10 mouse cellular contexts compared by ENCODE assay signal in genomic region chr9:72273646-72274410, GRCm38 (mm10). TPM values are rescaled to one million over a fixed set of nuclear protein-coding genes. Genes with fewer than 3 reads are reported as not detected.
DNase-seq lines count a peak whose midpoint lies in the region; ATAC-seq and TF ChIP-seq lines count a peak whose summit lies in the region.
"Had no signal": no experiment of that assay in that cellular context is flagged by ENCODE, and none has a peak within 500 bp of the region (broad histone marks: within the 10 kb centered on the region; RNA-seq: fewer than 3 reads in every experiment).

No protein-coding gene starts in this region.

- no peak overlapping the region for H3K4me2 ChIP-seq in lung, embryonic 14.5 days
- H3K4me2 ChIP-seq in hindbrain, postnatal 0 days (ENCODE audit: low read depth, low read length) = peak overlapping the region; percentile 67

- H3K36me3 ChIP-seq in lung, embryonic 14.5 days (ENCODE audit: insufficient read depth) = no peaks in the 10 kb centered on the region
- H3K36me3 ChIP-seq in hindbrain, postnatal 0 days (ENCODE audit: insufficient read depth, low read length) = no peaks in the 10 kb centered on the region
- H3K36me3 ChIP-seq in splenic B cell, adult 2 months (ENCODE audit: control insufficient read depth, insufficient read depth, low read length, poor library complexity, severe bottlenecking) = no peaks in the 10 kb centered on the region
- H3K36me3 ChIP-seq in kidney, adult 2 months (ENCODE audit: control insufficient read depth, insufficient read depth, low read length) = no peaks in the 10 kb centered on the region
- H3K36me3 ChIP-seq: embryonic facial prominence, embryonic 13.5 days; limb, embryonic 15.5 days had no signal

- H3K9me3 ChIP-seq in lung, embryonic 14.5 days (ENCODE audit: low read depth, low read length) = peaks cover 6% of the 10 kb centered on the region; the same call in 1 of the 2 replicates
- H3K9me3 ChIP-seq in hindbrain, postnatal 0 days (ENCODE audit: low read length) = no peaks in the 10 kb centered on the region
- H3K9me3 ChIP-seq: embryonic facial prominence, embryonic 13.5 days; limb, embryonic 15.5 days had no signal

- H3K27me3 ChIP-seq in lung, embryonic 14.5 days (ENCODE audit: insufficient read depth, low read length) = no peaks in the 10 kb centered on the region
- no peaks in the 10 kb centered on the region for H3K27me3 ChIP-seq in hindbrain, postnatal 0 days (ENCODE audit: insufficient read depth, low read length)
- no peaks in the 10 kb centered on the region for H3K27me3 ChIP-seq in splenic B cell, adult 2 months (ENCODE audit: control insufficient read depth, insufficient read depth, low read length, poor library complexity, severe bottlenecking)
- H3K27me3 ChIP-seq in kidney, adult 2 months (replicated peaks; ENCODE audit: control insufficient read depth, insufficient read depth, low read length) = no peaks in the 10 kb centered on the region
- H3K27me3 ChIP-seq: embryonic facial prominence, embryonic 13.5 days; limb, embryonic 15.5 days had no signal

- peak overlapping the region; percentile 75; the same call in 1 of the 2 replicates for H3K4me3 ChIP-seq in gastrocnemius, adult 2 months
- no peak overlapping the region for H3K4me3 ChIP-seq in lung, embryonic 14.5 days (ENCODE audit: low read depth, low read length)
- H3K4me3 ChIP-seq in hindbrain, postnatal 0 days (ENCODE audit: low read length) = no peak overlapping the region
- H3K4me3 ChIP-seq in kidney, adult 2 months (ENCODE audit: insufficient read depth, low read depth, low read length) = no peak overlapping the region

- H3K9ac ChIP-seq in lung, embryonic 14.5 days = no peak overlapping the region
- H3K9ac ChIP-seq in hindbrain, postnatal 0 days (replicated peaks; ENCODE audit: low read length) = no peak overlapping the region

- ATAC-seq in lung, embryonic 14.5 days (ENCODE audit: insufficient read depth) = no peak
- ATAC-seq in hindbrain, postnatal 0 days = no peak
- ATAC-seq in monocyte, adult 5-6 weeks (replicated peaks; ENCODE audit: insufficient number of reproducible peaks, low FRiP score, low TSS enrichment, poor library complexity, severe bottlenecking) = no peak

- DNase-seq in gastrocnemius, adult 2 months = no peak
- DNase-seq in gastrocnemius, postnatal 25 days = no peak
- DNase-seq in lung, embryonic 14.5 days = no peak
- DNase-seq in lung, postnatal 4 days = no peak
- no peak for DNase-seq in hindbrain, postnatal 0 days (ENCODE audit: low spot score)
- peak; percentile 51 for DNase-seq in splenic B cell, adult 2 months (ENCODE audit: low read depth, low spot score)
- no peak for DNase-seq in kidney, adult 2 months

- 0 out of 2 replicates have a peak, but pooled peaks cover 5% of the 10 kb centered on the region for H3K4me1 ChIP-seq in lung, embryonic 14.5 days (ENCODE audit: insufficient read depth)
- 0 out of 2 replicates have a peak, but pooled peaks cover 3% of the 10 kb centered on the region for H3K4me1 ChIP-seq in hindbrain, postnatal 0 days (ENCODE audit: insufficient read depth, low read length)
- peaks cover 7% of the 10 kb centered on the region; the same call in 1 of the 2 replicates for H3K4me1 ChIP-seq in kidney, adult 2 months (ENCODE audit: control insufficient read depth, insufficient read depth, low read length)

- H3K27ac ChIP-seq in gastrocnemius, adult 2 months = peak overlapping the region; percentile 90; the same call in 1 of the 2 replicates
- no peak overlapping the region; the same call in 1 of the 2 replicates for H3K27ac ChIP-seq in lung, embryonic 14.5 days (ENCODE audit: low read depth)
- peak overlapping the region; percentile 99; the same call in 1 of the 2 replicates for H3K27ac ChIP-seq in hindbrain, postnatal 0 days
- no peak overlapping the region for H3K27ac ChIP-seq in kidney, adult 2 months (ENCODE audit: insufficient read depth, low read depth, low read length)

- intact Hi-C loops in gastrocnemius, adult 2 months (cut with DNase I) = loop anchor here (5.0 kb wide), 1 partner anchor 52 kb away; no protein-coding TSS in a partner anchor

- TF ChIP-seq CTCF in gastrocnemius, adult 2 months (IDR thresholded peaks at IDR 0.05) = no peak
- TF ChIP-seq CTCF in lung, embryonic 14.5 days (IDR thresholded peaks at IDR 0.05; ENCODE audit: low read depth) = peak; percentile 16; the same call in 1 of the 2 replicates
- peak; percentile 32; the same call in 1 of the 2 replicates for TF ChIP-seq CTCF in hindbrain, postnatal 0 days (IDR thresholded peaks at IDR 0.05; ENCODE audit: low read depth)
- no peak for TF ChIP-seq CTCF in kidney, adult 2 months (conservative IDR thresholded peaks at IDR 0.05; ENCODE audit: insufficient read depth, insufficient read length, low read depth, low read length)

- TF ChIP-seq POLR2A in kidney, adult 2 months (IDR thresholded peaks at IDR 0.05; ENCODE audit: low read depth, low read length) = no peak

- WGBS in lung, embryonic 14.5 days = 83% methylated on average over 7 of the region's 7 CpGs
- WGBS in hindbrain, postnatal 0 days = 87% methylated on average over 7 of the region's 7 CpGs
- 91% methylated on average over 7 of the region's 7 CpGs for WGBS in kidney, adult 2 months

RNA-seq across cellular contexts. Expression of gene Zfp280d, which starts 0.8 kb away (rescaled TPM):
- total RNA-seq in gastrocnemius, adult 2 months (2021) = 10 to 100 TPM; 18.3 to 19.5 TPM
- 10 to 100 TPM; 14.3 to 16.6 TPM for total RNA-seq in gastrocnemius, postnatal 25 days (2021)
- polyA plus RNA-seq in lung, embryonic 14.5 days (2014; fragmentation: Nextera tagmentation; extraction: Ambion mirVana) = 47.5 and 51.8 TPM in 2 replicates
- 45.6 and 48.6 TPM in 2 replicates for total RNA-seq in hindbrain, postnatal 0 days (2014; rRNA removed)
- polyA plus RNA-seq in hindbrain, postnatal 0 days (2015; fragmentation: Nextera tagmentation; extraction: Ambion mirVana) = 28.8 and 32.1 TPM in 2 replicates
- total RNA-seq in monocyte, adult 5-6 weeks (2017) = 35.3 to 65.8 TPM (median 39.4 TPM) in 3 replicates
- 7.6 and 8.2 TPM in 2 replicates for polyA plus RNA-seq in kidney, adult 2 months (2012; rRNA removed)

Comparison
In these comparisons a context has a peak if more than half of its experiments do, and no peak if none do; other contexts are left out.
1. H3K27ac ChIP-seq: peak in gastrocnemius, adult 2 months (single experiment) and hindbrain, postnatal 0 days (single experiment); none in lung, embryonic 14.5 days (single experiment) and kidney, adult 2 months (single experiment).
2. CTCF ChIP-seq: peak in lung, embryonic 14.5 days (single experiment) and hindbrain, postnatal 0 days (single experiment); none in gastrocnemius, adult 2 months (single experiment) and kidney, adult 2 months (single experiment).